Mouse (Mus musculus) gastrocnemius, adult 2 months (tissue): ENCODE results near the gene Gm28557. TPM values are rescaled to one million over a fixed set of nuclear protein-coding genes. Genes with fewer than 3 reads are reported as not detected.
A peak's percentile ranks its signal among the peaks of the same experiment; 100 is the strongest.
"Not testable (repeated sequence)": the region's sequence is repeated elsewhere in the genome, so short reads cannot be mapped to it uniquely, and the experiment has no call there.

Experiments used
- DNase-seq: peaks from one replicate; pipeline ENCODE4 v3.0.0; 2022
- H3K27ac ChIP-seq: fragments of 200-600 bp; 2 replicates; pipeline ENCODE4 v1.8.1; 2022; ENCODE audit warnings: mild to moderate bottlenecking
- H3K4me3 ChIP-seq: fragments of 200-600 bp; 2 replicates; pipeline ENCODE4 v1.8.1; 2022; ENCODE audit warnings: mild to moderate bottlenecking, moderate library complexity
- CTCF ChIP-seq: fragments of 200-600 bp; IDR thresholded peaks from 2 replicates; pipeline ENCODE4 v1.8.1; 2022; ENCODE audit warnings: antibody characterized with exemption, mild to moderate bottlenecking, moderate library complexity
- intact Hi-C: fragments of 180-260 bp; cut with DNase I; formaldehyde crosslinking; loops from one replicate; pipeline ENCODE4 v1.15.1; 2025
- long read RNA-seq, 2 experiments: library from polyadenylated mRNA; stranded (forward); transcript quantifications; one replicate each; pipeline ENCODE4 v2.0.0; 2021
- total RNA-seq, 2 experiments: library from RNA; stranded (reverse); gene quantifications; 2 replicates each; pipeline ENCODE4 v1.2.3; 2021

Gm28557 gene
- total RNA-seq: 1 to 10 TPM; 2.2 to 3.4 TPM
- long read RNA-seq, experiment 1, partial matches to known transcripts: 0 of 2 reads
- long read RNA-seq, experiment 1, other reads (novel, unspliced or antisense): 2 of 2 reads
- long read RNA-seq, experiment 2: 0 reads

- intact Hi-C loops: loop anchor here (1.0 to 2.0 kb wide), 3 partner anchors 20 to 48 kb away; partner anchors contain the start of gene Zfp712
- peak; percentile 90 for TF ChIP-seq CTCF
- Histone ChIP-seq H3K27ac (peak within 1 kb of the TSS; percentile 95), H3K4me3 (peak within 1 kb of the TSS; percentile 82)
- peak; percentile 88 for DNase-seq
Measured at GRCm38 (mm10) chr13:67108194-67108820, at the start of gene Gm28557. Gene Gm28557, minus strand, starts transcription at chr13:67108604.

- intact Hi-C loops: loop anchor here (1.0 to 10.0 kb wide), 5 partner anchors 20 to 554 kb away; partner anchors contain the start of genes Gm28557 and Rsl1
- H3K4me3 ChIP-seq: peak overlapping the region; percentile 69
- TF ChIP-seq CTCF: peak; percentile 35
- H3K27ac ChIP-seq: peak overlapping the region; percentile 88
- DNase-seq: peak; percentile 82
Measured at GRCm38 (mm10) chr13:67128038-67128721, 19.8 kb upstream of the Gm28557 start.

GRCm38 (mm10) chr13:67127507-67127906 is 19.1 kb upstream of the Gm28557 start:
- DNase-seq: not testable (repeated sequence)
- Histone ChIP-seq H3K4me3 (peak overlapping the region; percentile 69), H3K27ac (peak overlapping the region; percentile 88)
- intact Hi-C loops: loop anchor here (5.0 to 10.0 kb wide), 2 partner anchors 47 to 555 kb away; partner anchors contain the start of gene Rsl1

GRCm38 (mm10) chr13:67124460-67124859 is 16.1 kb upstream of the Gm28557 start:
- Histone ChIP-seq H3K4me3 (no peak overlapping the region), H3K27ac (no peak overlapping the region)
- TF ChIP-seq CTCF: no peak
- intact Hi-C loops: loop anchor here (10.0 kb wide), 1 partner anchor 50 kb away; the partner anchor contains the start of gene Rsl1
- no peak for DNase-seq

GRCm38 (mm10) chr13:67121360-67121759 is 13.0 kb upstream of the Gm28557 start, which contains the start of gene Zfp759:
Gene Zfp759, plus strand, starts transcription at chr13:67121660.
- not testable (repeated sequence) for DNase-seq, H3K4me3 ChIP-seq, H3K27ac ChIP-seq
- intact Hi-C loops: loop anchor here (10.0 kb wide), 1 partner anchor 53 kb away; the partner anchor contains the start of gene Rsl1

GRCm38 (mm10) chr13:67116163-67116562 is 7.8 kb upstream of the Gm28557 start, which contains the start of gene Rslcan18:
Gene Rslcan18, minus strand, starts transcription at chr13:67116263.
- intact Hi-C loops, H3K4me3 ChIP-seq, DNase-seq, H3K27ac ChIP-seq: not testable (repeated sequence)

GRCm38 (mm10) chr13:67113287-67113686 is 4.9 kb upstream of the Gm28557 start:
- intact Hi-C loops: no loop called here
- Histone ChIP-seq H3K4me3 (no peak overlapping the region), H3K27ac (no peak overlapping the region)
- no peak for TF ChIP-seq CTCF
- no peak for DNase-seq

GRCm38 (mm10) chr13:67112096-67112495 is 3.7 kb upstream of the Gm28557 start:
- H3K4me3 ChIP-seq: peak overlapping the region; percentile 67
- peak overlapping the region; percentile 54; the same call in 1 of the 2 replicates for H3K27ac ChIP-seq
- no peak for DNase-seq
- no peak for TF ChIP-seq CTCF
- intact Hi-C loops: no loop called here

- Histone ChIP-seq H3K4me3 (peak overlapping the region; percentile 82), H3K27ac (peak overlapping the region; percentile 95)
- DNase-seq: peak; percentile 41
- intact Hi-C loops: loop anchor here (1.0 to 2.0 kb wide), 3 partner anchors 19 to 48 kb away; partner anchors contain the start of gene Zfp712
- peak; percentile 24; the same call in 1 of the 2 replicates for TF ChIP-seq CTCF
Measured at GRCm38 (mm10) chr13:67108821-67109206, 410 bp upstream of the Gm28557 start.

GRCm38 (mm10) chr13:67107681-67108080 is 723 bp downstream of the Gm28557 start:
- peak overlapping the region; percentile 82 for H3K4me3 ChIP-seq
- intact Hi-C loops: loop anchor here (1.0 to 2.0 kb wide), 3 partner anchors 21 to 47 kb away; partner anchors contain the start of gene Zfp712
- no peak for TF ChIP-seq CTCF
- peak overlapping the region; percentile 95 for H3K27ac ChIP-seq
- no peak for DNase-seq

- Histone ChIP-seq H3K27ac (no peak within 1 kb of the TSS), H3K4me3 (no peak within 1 kb of the TSS)
- no peak for DNase-seq
- no peak for TF ChIP-seq CTCF
- intact Hi-C loops: no loop called here
Measured at GRCm38 (mm10) chr13:67097876-67098275, 10.5 kb downstream of the Gm28557 start, which contains the start of gene Zfp708. Gene Zfp708, minus strand, starts transcription at chr13:67097976.

- Histone ChIP-seq H3K27ac (no peak overlapping the region), H3K4me3 (no peak overlapping the region)
- intact Hi-C loops: no loop called here
- no peak for TF ChIP-seq CTCF
- no peak for DNase-seq
Measured at GRCm38 (mm10) chr13:67090154-67090553, 18.2 kb downstream of the Gm28557 start.
